In genomic region chr6:52252775-52253376, GRCm38 (mm10) we compare ENCODE assay signal across 15 mouse cellular contexts. TPM values are rescaled to one million over a fixed set of nuclear protein-coding genes. Genes with fewer than 3 reads are reported as not detected.
DNase-seq lines count a peak whose midpoint lies in the region; ATAC-seq and TF ChIP-seq lines count a peak whose summit lies in the region.
"Had no signal": no experiment of that assay in that cellular context is flagged by ENCODE, and none has a peak within 500 bp of the region (broad histone marks: within the 10 kb centered on the region; RNA-seq: fewer than 3 reads in every experiment).

No protein-coding gene starts in this region.

- no peaks in the 10 kb centered on the region for H3K4me1 ChIP-seq in heart, postnatal 0 days (ENCODE audit: control insufficient read depth, insufficient read depth)
- peaks cover 35% of the 10 kb centered on the region for H3K4me1 ChIP-seq in limb, embryonic 12.5 days (replicated peaks)
- H3K4me1 ChIP-seq: hindbrain, embryonic 13.5 days had no signal

- H3K27me3 ChIP-seq in heart, postnatal 0 days (ENCODE audit: control insufficient read depth, insufficient read depth, low read length), result peaks cover 97% of the 10 kb centered on the region
- H3K27me3 ChIP-seq in limb, embryonic 12.5 days, result peaks cover 37% of the 10 kb centered on the region
- H3K27me3 ChIP-seq: CH12.LX had no signal

- 2% methylated on average over 35 of the region's 35 CpGs for WGBS in heart, postnatal 0 days
- 2% methylated on average over 35 of the region's 35 CpGs for WGBS in limb, embryonic 12.5 days

- intact Hi-C loops in heart, postnatal 25 days (cut with DNase I), result no loop called here
- intact Hi-C loops in left cerebral cortex, postnatal 14 days (cut with DNase I), result no loop called here

- no peak overlapping the region for H3K9ac ChIP-seq in heart, postnatal 0 days (replicated peaks; ENCODE audit: low read depth, low read length)
- H3K9ac ChIP-seq in limb, embryonic 12.5 days (replicated peaks), result peak overlapping the region; percentile 100
- H3K9ac ChIP-seq: hindbrain, embryonic 13.5 days; lung, embryonic 15.5 days had no signal

- H3K4me2 ChIP-seq in heart, postnatal 0 days (ENCODE audit: low read depth, low read length), result no peak overlapping the region
- peak overlapping the region; percentile 96 for H3K4me2 ChIP-seq in limb, embryonic 12.5 days
- H3K4me2 ChIP-seq: hindbrain, embryonic 13.5 days had no signal

- no peak for DNase-seq in heart, postnatal 0 days (ENCODE audit: low spot score)
- no peak for DNase-seq in heart, postnatal 25 days (ENCODE audit: low spot score)
- peak; percentile 49 for DNase-seq in retina, postnatal 1 day
- DNase-seq in retina, embryonic 14.5 days (ENCODE audit: low spot score), result no peak
- peak; percentile 34 to 61 for DNase-seq in urinary bladder, postnatal 4 days (ENCODE audit: low spot score in 2 of 2)
- no peak for DNase-seq in thymus, postnatal 25 days
- no peak for DNase-seq in left cerebral cortex, postnatal 14 days (ENCODE audit: low spot score in 2 of 2)
- DNase-seq: cerebellum, adult 11 months; right cerebral cortex, postnatal 4 days had no signal

- no peak for ATAC-seq in heart, postnatal 0 days (ENCODE audit: insufficient read depth, low read depth)
- ATAC-seq in limb, embryonic 12.5 days (ENCODE audit: insufficient number of reproducible peaks, insufficient read depth, low FRiP score, low TSS enrichment, low read depth), result no peak; the same call in 1 of the 2 replicates

- no peaks in the 10 kb centered on the region for H3K9me3 ChIP-seq in heart, postnatal 0 days (replicated peaks; ENCODE audit: control insufficient read depth, low read length)
- no peaks in the 10 kb centered on the region for H3K9me3 ChIP-seq in limb, embryonic 12.5 days
- H3K9me3 ChIP-seq: hindbrain, embryonic 13.5 days; lung, embryonic 15.5 days had no signal

- no peak overlapping the region for H3K27ac ChIP-seq in heart, postnatal 0 days (ENCODE audit: low read depth)
- peak overlapping the region; percentile 98 for H3K27ac ChIP-seq in limb, embryonic 12.5 days
- H3K27ac ChIP-seq: hindbrain, embryonic 13.5 days; lung, embryonic 15.5 days had no signal

- no peak for TF ChIP-seq EP300 in heart, postnatal 0 days (IDR thresholded peaks at IDR 0.05; ENCODE audit: low read depth)

- no peak for TF ChIP-seq CTCF in heart, postnatal 0 days (IDR thresholded peaks at IDR 0.05; ENCODE audit: low read depth)

- peak overlapping the region; percentile 12; the same call in 1 of the 2 replicates for H3K4me3 ChIP-seq in heart, postnatal 0 days (ENCODE audit: low read depth, low read length)
- H3K4me3 ChIP-seq in limb, embryonic 12.5 days (replicated peaks), result peak overlapping the region; percentile 99
- H3K4me3 ChIP-seq: hindbrain, embryonic 13.5 days; lung, embryonic 15.5 days had no signal

- H3K36me3 ChIP-seq in heart, postnatal 0 days (replicated peaks; ENCODE audit: control insufficient read depth, insufficient read depth, low read length), result no peaks in the 10 kb centered on the region
- peaks cover 32% of the 10 kb centered on the region for H3K36me3 ChIP-seq in limb, embryonic 12.5 days
- H3K36me3 ChIP-seq: hindbrain, embryonic 13.5 days; lung, embryonic 15.5 days had no signal

RNA-seq across cellular contexts. Expression of gene Hoxa11, which starts 7.3 kb away (rescaled TPM):
- 0.11 TPM in 1 of 2 replicates, not detected in the other for total RNA-seq in heart, postnatal 0 days (2014; rRNA removed; ENCODE audit: low replicate concordance)
- not detected in 2 replicates for polyA plus RNA-seq in heart, postnatal 0 days (2015; fragmentation: Nextera tagmentation; extraction: Ambion mirVana)
- total RNA-seq in heart, postnatal 25 days (2021), result not detected
- 88.2 and 96.8 TPM in 2 replicates for polyA plus RNA-seq in limb, embryonic 12.5 days (2016; fragmentation: Nextera tagmentation; extraction: Ambion mirVana)
- total RNA-seq in left cerebral cortex, postnatal 14 days (2021), result not detected
- total RNA-seq: CH12.LX; layer of hippocampus, postnatal 14 days had no signal
- polyA plus RNA-seq: embryonic facial prominence, embryonic 11.5 days; hindbrain, embryonic 13.5 days; lung, embryonic 15.5 days had no signal

RNA-seq across cellular contexts. Expression of gene Hoxa13, which starts 7.8 kb away (rescaled TPM):
- not detected in 2 replicates for total RNA-seq in heart, postnatal 0 days (2014; rRNA removed; ENCODE audit: low replicate concordance)
- not detected in 2 replicates for polyA plus RNA-seq in heart, postnatal 0 days (2015; fragmentation: Nextera tagmentation; extraction: Ambion mirVana)
- total RNA-seq in heart, postnatal 25 days (2021), result not detected
- polyA plus RNA-seq in limb, embryonic 12.5 days (2016; fragmentation: Nextera tagmentation; extraction: Ambion mirVana), result 33.1 and 34.1 TPM in 2 replicates
- not detected for total RNA-seq in left cerebral cortex, postnatal 14 days (2021)
- total RNA-seq: layer of hippocampus, postnatal 14 days had no signal
- polyA plus RNA-seq: embryonic facial prominence, embryonic 11.5 days; hindbrain, embryonic 13.5 days; lung, embryonic 15.5 days had no signal

RNA-seq across cellular contexts. Expression of gene Hoxa10, which starts 12.2 kb away (rescaled TPM):
- total RNA-seq in heart, postnatal 0 days (2014; rRNA removed; ENCODE audit: low replicate concordance), result 5.0 TPM in 1 of 2 replicates, not detected in the other
- not detected in 2 replicates for polyA plus RNA-seq in heart, postnatal 0 days (2015; fragmentation: Nextera tagmentation; extraction: Ambion mirVana)
- not detected for total RNA-seq in heart, postnatal 25 days (2021)
- 272 and 294 TPM in 2 replicates for polyA plus RNA-seq in limb, embryonic 12.5 days (2016; fragmentation: Nextera tagmentation; extraction: Ambion mirVana)
- not detected for total RNA-seq in left cerebral cortex, postnatal 14 days (2021)
- total RNA-seq: layer of hippocampus, postnatal 14 days had no signal
- polyA plus RNA-seq: embryonic facial prominence, embryonic 11.5 days had no signal

RNA-seq across cellular contexts. Expression of gene Hoxa9, which starts 22.0 kb away (rescaled TPM):
- total RNA-seq in heart, postnatal 0 days (2014; rRNA removed; ENCODE audit: low replicate concordance), result 0.19 TPM in 1 of 2 replicates, not detected in the other
- polyA plus RNA-seq in heart, postnatal 0 days (2015; fragmentation: Nextera tagmentation; extraction: Ambion mirVana), result not detected in 2 replicates
- not detected for total RNA-seq in heart, postnatal 25 days (2021)
- 74.7 and 77.4 TPM in 2 replicates for polyA plus RNA-seq in limb, embryonic 12.5 days (2016; fragmentation: Nextera tagmentation; extraction: Ambion mirVana)
- total RNA-seq in left cerebral cortex, postnatal 14 days (2021), result not detected
- total RNA-seq: layer of hippocampus, postnatal 14 days had no signal

RNA-seq across cellular contexts. Expression of gene Hoxa7, which starts 31.2 kb away (rescaled TPM):
- total RNA-seq in heart, postnatal 0 days (2014; rRNA removed; ENCODE audit: low replicate concordance), result not detected in 2 replicates
- polyA plus RNA-seq in heart, postnatal 0 days (2015; fragmentation: Nextera tagmentation; extraction: Ambion mirVana), result 0.07 and 0.38 TPM in 2 replicates
- total RNA-seq in heart, postnatal 25 days (2021), result under 1 TPM; 0.31 to 0.44 TPM
- 11.7 and 13.8 TPM in 2 replicates for polyA plus RNA-seq in limb, embryonic 12.5 days (2016; fragmentation: Nextera tagmentation; extraction: Ambion mirVana)
- not detected for total RNA-seq in left cerebral cortex, postnatal 14 days (2021)

Comparison
In these comparisons a context has a peak if more than half of its experiments do, and no peak if none do; other contexts are left out.
1. DNase-seq: peak in retina, postnatal 1 day (single experiment) and urinary bladder, postnatal 4 days (2 of 2); none in heart, postnatal 0 days (single experiment), heart, postnatal 25 days (single experiment), retina, embryonic 14.5 days (single experiment), thymus, postnatal 25 days (single experiment) and left cerebral cortex, postnatal 14 days (0 of 2).